Mouse (Mus musculus) right cerebral cortex, postnatal 25 days (tissue): ENCODE data around the gene Rhox4g.
"Not testable (repeated sequence)": the region's sequence is repeated elsewhere in the genome, so short reads cannot be mapped to it uniquely, and the experiment has no call there.

Source experiments
- DNase-seq: peaks from one replicate; pipeline ENCODE4 v3.0.0; 2022

The Rhox4g gene

DNA sequence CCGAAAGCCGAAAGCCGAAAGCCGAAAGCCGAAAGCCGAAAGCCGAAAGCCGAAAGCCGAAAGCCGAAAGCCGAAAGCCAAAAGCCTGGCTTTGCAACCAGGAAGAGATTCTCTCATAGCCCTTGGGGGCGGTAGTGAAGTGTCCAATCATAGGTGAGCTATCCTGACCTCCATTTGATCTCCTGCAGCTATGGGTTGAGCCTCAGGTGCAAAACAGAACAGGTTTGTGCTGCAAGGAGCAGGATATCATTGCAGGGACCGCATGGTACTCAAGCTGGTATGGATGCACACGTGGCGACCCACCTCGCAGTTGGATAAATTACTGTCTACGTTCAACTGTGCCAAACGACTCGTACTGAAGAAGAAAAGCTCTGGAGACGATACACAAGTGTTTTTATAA lies at the start of gene Rhox4g:
TSS of gene Rhox4g (minus strand) at position 101 of the 400 bp plus-strand sequence.
- not testable (repeated sequence) for DNase-seq

GRCm38 (mm10) chrX:37692261-37692660 lies 41.1 kb upstream of the Rhox4g start:
- DNase-seq = no peak

DNA sequence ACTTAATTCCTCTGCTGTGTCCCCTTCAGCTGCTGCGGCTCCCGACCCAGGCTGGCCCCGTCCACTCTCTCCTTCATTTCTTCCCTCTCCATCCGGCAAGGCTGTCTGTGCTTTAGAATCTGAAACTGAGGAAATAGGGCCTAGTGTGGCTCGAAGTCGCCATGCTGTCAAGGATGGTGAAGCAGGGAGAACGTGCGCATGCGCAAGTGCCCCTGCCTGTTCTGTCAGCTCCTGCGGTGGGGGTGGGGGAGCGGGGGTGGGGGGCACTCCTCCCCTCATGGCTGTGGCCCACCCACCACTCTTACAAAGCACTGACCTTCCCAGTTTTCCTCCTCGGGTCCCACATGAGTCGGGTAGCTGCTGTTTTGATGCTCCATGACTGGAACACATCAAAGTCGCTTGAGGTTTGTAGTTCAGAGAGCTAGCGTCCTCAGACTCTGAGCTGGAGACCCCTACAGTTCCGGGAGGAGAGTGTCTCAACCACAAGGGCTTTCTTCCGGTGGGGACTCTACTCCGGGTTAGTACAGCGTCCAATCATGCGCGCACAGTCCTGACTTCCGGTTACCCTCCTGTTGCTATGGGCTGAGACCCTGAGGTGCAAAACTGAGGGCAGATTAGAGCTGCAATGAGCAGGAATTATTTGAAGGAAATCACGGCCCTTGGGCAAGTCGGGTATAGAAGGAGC lies 32.0 kb upstream of the Rhox4g start:
- DNase-seq = no peak

- not testable (repeated sequence) for DNase-seq
These were observed 22.1 kb upstream of the Rhox4g start, which contains the start of gene Rhox2h for GRCm38 (mm10) chrX:37673177-37673576. TSS of gene Rhox2h (minus strand) at chrX:37673277.

DNA sequence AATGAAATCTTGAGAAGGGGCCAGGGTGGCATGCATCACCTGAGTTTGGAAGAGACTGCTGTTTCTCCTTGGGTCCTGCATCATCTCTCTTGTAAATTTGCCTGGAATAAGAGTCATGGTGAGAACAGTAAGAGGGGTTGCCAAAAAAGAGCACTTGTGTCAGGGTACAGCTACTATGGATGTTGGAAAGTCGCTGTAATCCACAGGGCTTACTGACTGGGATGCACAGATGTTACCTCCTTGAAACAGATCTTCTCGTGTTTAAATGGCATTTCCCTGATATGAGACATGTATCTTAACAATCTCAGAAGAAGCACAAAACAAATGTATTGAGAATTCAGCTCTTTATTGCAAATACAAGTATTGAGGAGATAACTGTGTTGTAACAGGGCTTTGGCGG lies 17.5 kb upstream of the Rhox4g start, which contains the start of gene Rhox3h:
TSS of gene Rhox3h (minus strand) at position 101 of the 400 bp plus-strand sequence.
- DNase-seq = not testable (repeated sequence)

DNA sequence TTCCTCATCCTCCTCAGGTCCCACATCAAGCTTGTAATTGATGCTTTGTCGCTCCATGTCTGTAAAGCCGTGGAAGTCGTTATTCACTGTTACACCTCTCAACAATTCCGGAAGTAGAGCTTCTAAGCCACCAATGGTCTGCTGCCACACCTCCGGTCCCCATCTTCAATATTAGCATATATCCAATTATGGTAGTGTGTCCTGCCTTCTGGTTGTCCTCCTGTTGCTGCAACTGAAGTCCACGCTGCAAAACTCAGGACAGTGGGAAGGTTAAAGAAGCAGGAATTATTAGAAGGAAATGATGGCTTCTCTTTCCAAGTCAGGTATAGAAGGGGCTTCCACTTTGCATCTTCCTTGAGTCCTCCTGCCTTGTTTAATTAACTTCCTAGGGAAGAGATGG lies 7.8 kb downstream of the Rhox4g start, which contains the start of gene Rhox2g:
TSS of gene Rhox2g (minus strand) at position 101 of the 400 bp plus-strand sequence.
- DNase-seq = not testable (repeated sequence)

DNA sequence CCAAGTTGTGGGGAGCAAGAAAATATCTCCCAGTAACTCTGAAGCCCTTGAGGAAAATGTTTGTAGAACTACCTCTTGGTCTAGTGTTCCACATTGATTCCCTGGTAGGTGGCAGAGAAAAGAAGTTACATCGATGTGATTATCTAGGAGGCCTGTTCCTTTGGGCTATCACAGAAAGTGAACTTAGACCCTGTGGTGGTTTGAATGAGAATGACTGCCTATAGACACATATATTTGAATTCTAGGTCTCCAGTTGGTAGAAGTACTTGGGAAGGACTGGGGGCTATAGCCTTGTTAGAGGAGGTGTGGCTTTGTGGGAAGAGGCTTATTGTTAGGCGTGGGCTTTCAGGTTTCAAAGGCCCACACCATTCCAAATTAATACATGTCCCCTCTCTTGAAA lies 22.6 kb downstream of the Rhox4g start, which contains the start of gene Rhox3g:
TSS of gene Rhox3g (minus strand) at position 101 of the 400 bp plus-strand sequence.
- not testable (repeated sequence) for DNase-seq

DNA sequence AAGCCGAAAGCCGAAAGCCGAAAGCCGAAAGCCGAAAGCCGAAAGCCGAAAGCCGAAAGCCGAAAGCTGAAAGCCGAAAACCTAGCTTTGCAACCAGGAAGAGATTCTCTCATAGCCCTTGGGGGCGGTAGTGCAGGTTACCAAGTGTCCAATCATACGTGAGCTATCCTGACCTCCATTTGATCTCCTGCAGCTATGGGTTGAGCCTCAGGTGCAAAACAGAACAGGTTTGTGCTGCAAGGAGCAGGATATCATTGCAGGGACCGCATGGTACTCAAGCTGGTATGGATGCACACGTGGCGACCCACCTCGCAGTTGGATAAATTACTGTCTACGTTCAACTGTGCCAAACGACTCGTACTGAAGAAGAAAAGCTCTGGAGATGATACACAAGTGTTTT lies 43.5 kb downstream of the Rhox4g start, which contains the start of gene Rhox4f:
TSS of gene Rhox4f (minus strand) at position 101 of the 400 bp plus-strand sequence.
- DNase-seq = not testable (repeated sequence)
